Comparison of ENCODE assay signal across 13 mouse cellular contexts in the genomic region with DNA sequence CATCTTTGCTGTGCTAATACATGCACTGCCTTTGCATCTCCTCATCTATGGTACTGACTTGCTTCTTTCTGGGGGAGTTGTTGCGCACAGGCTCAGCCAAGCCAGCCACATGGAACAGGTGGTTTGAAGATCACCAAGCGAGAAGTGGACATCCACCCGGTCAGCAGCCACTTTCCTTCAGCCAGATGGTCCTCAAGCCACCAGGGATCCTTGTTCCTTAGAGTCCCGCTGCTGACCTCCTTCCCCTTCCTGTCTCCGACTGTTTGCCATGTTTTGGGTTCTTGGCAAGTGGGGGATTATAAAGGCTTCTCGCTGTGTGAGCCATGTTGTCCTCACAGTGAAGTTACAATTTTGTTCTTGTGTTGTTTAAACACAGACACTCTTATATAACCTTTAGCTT.
"Had no signal": no experiment of that assay in that cellular context is flagged by ENCODE, and none has a peak within 500 bp of the region (broad histone marks: within the 10 kb centered on the region; RNA-seq: fewer than 3 reads in every experiment).

No protein-coding gene starts in this region.

- H3K4me3 ChIP-seq: layer of hippocampus, adult 2 months; limb, embryonic 13.5 days; midbrain, embryonic 13.5 days had no signal

- H3K36me3 ChIP-seq: limb, embryonic 13.5 days; midbrain, embryonic 13.5 days had no signal

- H3K27me3 ChIP-seq: limb, embryonic 13.5 days; midbrain, embryonic 13.5 days had no signal

- DNase-seq: kidney, postnatal 10 days; kidney, postnatal 4 days; left cerebral cortex, postnatal 4 days; lung, adult 18-20 months; lung, postnatal 36 days; right cerebral cortex, postnatal 25 days; thymus, adult 18-20 months; thymus, postnatal 36 days had no signal

- H3K4me2 ChIP-seq: limb, embryonic 13.5 days; midbrain, embryonic 13.5 days had no signal

- H3K9ac ChIP-seq: limb, embryonic 13.5 days; liver, embryonic 14.5 days; midbrain, embryonic 13.5 days had no signal

- ATAC-seq: lung, postnatal 0 days; midbrain, embryonic 13.5 days had no signal

- H3K9me3 ChIP-seq: limb, embryonic 13.5 days; midbrain, embryonic 13.5 days had no signal

- H3K27ac ChIP-seq: layer of hippocampus, adult 2 months; limb, embryonic 13.5 days; liver, embryonic 14.5 days; midbrain, embryonic 13.5 days had no signal
